Mouse (Mus musculus) v-Abl transformed pro-B cells (cell line): ENCODE results near the gene Olfr516.

ENCODE experiments used
- in situ Hi-C, 2 experiments: fragments of 400-800 bp; cut with MboI; formaldehyde crosslinking; loops; one replicate each; pipeline ENCODE4 v1.15.1; 2025; ENCODE audit not compliant: unreplicated experiment in 2 of 2

Gene Olfr516

GRCm38 (mm10) chr7:108850429-108850828 lies at the start of gene Olfr516:
Gene Olfr516 (minus strand): TSS chr7:108850529.
- in situ Hi-C loops: no loop called here

- in situ Hi-C loops: no loop called here
Measured at GRCm38 (mm10) chr7:108894320-108894719, 44.0 kb upstream of the Olfr516 start, which contains the start of gene Olfr519. Gene Olfr519 (minus strand): TSS chr7:108894420.

GRCm38 (mm10) chr7:108884906-108885305 lies 34.6 kb upstream of the Olfr516 start, which contains the start of gene Olfr518:
Gene Olfr518 (minus strand): TSS chr7:108885006.
- in situ Hi-C loops: no loop called here

DNA sequence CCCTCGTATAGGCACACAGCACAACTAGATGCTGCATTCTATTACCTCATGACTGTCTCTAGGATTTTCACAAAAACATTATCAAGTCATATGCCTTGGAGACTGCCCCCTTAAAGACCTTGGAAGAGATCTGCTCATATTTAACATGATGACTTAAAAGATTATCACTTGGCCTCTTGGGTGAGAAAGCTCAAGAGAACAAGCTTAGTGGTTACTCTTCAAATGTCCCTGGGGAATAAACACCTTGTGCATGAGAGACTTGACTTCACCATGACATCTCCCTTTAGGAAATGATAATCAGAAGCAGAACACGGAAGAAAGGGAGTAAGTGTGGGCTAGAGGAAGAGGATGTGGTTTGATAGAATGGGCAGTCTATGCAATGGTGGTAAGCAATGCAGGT lies 21.9 kb upstream of the Olfr516 start, which contains the start of gene Olfr517:
TSS of gene Olfr517 (minus strand) at position 101 of the 400 bp plus-strand sequence.
- in situ Hi-C loops: no loop called here

DNA sequence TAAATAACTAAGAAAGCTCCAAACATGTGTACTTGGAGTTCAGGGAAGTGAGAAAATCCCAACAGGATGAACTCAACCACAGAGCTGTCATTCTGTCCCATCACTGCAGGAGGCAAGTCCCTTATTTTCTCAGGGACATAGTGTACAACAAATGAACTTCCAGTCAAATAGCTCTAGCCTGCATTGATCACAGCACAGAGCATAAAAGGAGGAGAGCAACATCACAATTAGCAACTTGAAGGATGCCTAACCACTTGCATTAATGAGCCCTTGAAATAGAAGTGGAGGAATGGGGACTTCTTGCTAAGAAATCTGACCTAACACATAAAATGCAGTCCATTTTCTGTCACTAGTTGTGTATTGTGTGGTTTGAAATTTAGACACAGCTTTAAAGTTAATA lies 24.4 kb downstream of the Olfr516 start, which contains the start of gene Olfr514:
TSS of gene Olfr514 (minus strand) at position 101 of the 400 bp plus-strand sequence.
- in situ Hi-C loops: no loop called here

GRCm38 (mm10) chr7:108814593-108815215 lies 35.6 kb downstream of the Olfr516 start:
- in situ Hi-C loops: loop anchor here (5.0 kb wide), 3 partner anchors 118 to 213 kb away; partner anchors contain the start of genes Eif3f (in 2 of the 2) and Nlrp10 (in 2 of the 2)

DNA sequence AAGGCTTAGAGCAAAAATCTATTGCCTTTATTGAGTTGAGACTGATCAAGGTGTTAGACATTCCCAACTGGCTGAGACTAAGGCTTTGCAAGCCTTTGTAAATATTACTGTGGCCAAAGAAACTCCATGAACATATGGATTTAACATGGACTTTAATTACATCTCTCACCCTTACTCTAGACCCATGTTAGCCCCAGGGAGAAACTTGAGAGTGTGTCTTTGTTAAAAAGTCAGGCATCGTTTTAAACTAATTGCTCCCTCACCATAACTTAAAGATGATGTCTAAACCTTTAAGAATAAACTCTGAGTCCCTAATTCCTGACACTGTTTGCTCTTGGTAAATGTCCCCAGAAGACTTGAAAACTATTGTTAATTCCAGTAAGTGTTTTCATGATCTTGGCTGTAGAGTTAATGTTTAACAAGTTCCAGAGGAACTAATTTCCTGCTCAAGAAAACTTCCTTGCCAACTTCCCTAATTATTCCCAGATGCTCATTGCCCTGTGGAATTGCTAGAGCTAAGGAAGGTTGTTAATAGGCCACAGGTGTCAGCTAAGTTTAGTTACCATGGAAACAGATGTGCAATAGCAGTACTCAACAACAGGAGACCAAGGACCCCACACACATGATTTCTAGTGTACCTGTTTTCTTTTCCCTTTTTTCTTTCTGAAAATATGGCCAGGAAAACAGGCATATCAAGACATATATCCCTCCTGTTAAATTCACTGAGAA lies 53.0 kb downstream of the Olfr516 start:
- in situ Hi-C loops: no loop called here
